Comparison of ENCODE assay signal across 37 mouse cellular contexts in genomic region chrX:56269706-56270105, GRCm38 (mm10). TPM values are rescaled to one million over a fixed set of nuclear protein-coding genes. Genes with fewer than 3 reads are reported as not detected.
DNase-seq lines count a peak whose midpoint lies in the region; ATAC-seq lines count a peak whose summit lies in the region.
"Had no signal": no experiment of that assay in that cellular context is flagged by ENCODE, and none has a peak within 500 bp of the region (broad histone marks: within the 10 kb centered on the region; RNA-seq: fewer than 3 reads in every experiment).

No protein-coding gene starts in this region.

- no peak overlapping the region for H3K4me2 ChIP-seq in midbrain, embryonic 13.5 days (replicated peaks)
- H3K4me2 ChIP-seq: embryonic facial prominence, embryonic 15.5 days; kidney, embryonic 15.5 days; limb, embryonic 12.5 days; liver, embryonic 15.5 days; lung, embryonic 15.5 days; midbrain, embryonic 12.5 days; neural tube, embryonic 13.5 days had no signal

- no peak overlapping the region for H3K27ac ChIP-seq in midbrain, embryonic 13.5 days
- H3K27ac ChIP-seq: embryonic facial prominence, embryonic 10.5 days; embryonic facial prominence, embryonic 15.5 days; hindbrain, embryonic 10.5 days; kidney, embryonic 15.5 days; layer of hippocampus, adult 2 months; limb, embryonic 12.5 days; liver, embryonic 15.5 days; lung, embryonic 15.5 days; midbrain, embryonic 12.5 days; neural tube, embryonic 13.5 days had no signal

- H3K4me3 ChIP-seq in midbrain, embryonic 13.5 days (replicated peaks) = no peak overlapping the region
- H3K4me3 ChIP-seq: embryonic facial prominence, embryonic 10.5 days; embryonic facial prominence, embryonic 15.5 days; hindbrain, embryonic 10.5 days; kidney, embryonic 15.5 days; layer of hippocampus, adult 2 months; limb, embryonic 12.5 days; liver, embryonic 15.5 days; lung, embryonic 15.5 days; megakaryocyte, embryonic 14.5 days; midbrain, embryonic 12.5 days; neural tube, embryonic 13.5 days had no signal

- 95% methylated on average over 2 of the region's 2 CpGs for WGBS in midbrain, embryonic 13.5 days

- no peaks in the 10 kb centered on the region for H3K36me3 ChIP-seq in midbrain, embryonic 13.5 days
- H3K36me3 ChIP-seq: embryonic facial prominence, embryonic 10.5 days; embryonic facial prominence, embryonic 15.5 days; hindbrain, embryonic 10.5 days; kidney, embryonic 15.5 days; limb, embryonic 12.5 days; liver, embryonic 15.5 days; lung, embryonic 15.5 days; midbrain, embryonic 12.5 days; neural tube, embryonic 13.5 days had no signal

- no peak for ATAC-seq in megakaryocyte progenitor cell, adult 5-6 weeks (replicated peaks; ENCODE audit: poor library complexity)
- no peak for ATAC-seq in midbrain, embryonic 13.5 days
- ATAC-seq: forebrain, embryonic 14.5 days; hindbrain, embryonic 16.5 days had no signal

- H3K9ac ChIP-seq in midbrain, embryonic 13.5 days (replicated peaks) = no peak overlapping the region
- H3K9ac ChIP-seq: embryonic facial prominence, embryonic 15.5 days; kidney, embryonic 15.5 days; limb, embryonic 12.5 days; liver, embryonic 15.5 days; lung, embryonic 15.5 days; midbrain, embryonic 12.5 days; neural tube, embryonic 13.5 days had no signal

- peak; percentile 56 for DNase-seq in right cerebral cortex, adult 18-20 months
- no peak for DNase-seq in right cerebral cortex, postnatal 4 days
- DNase-seq in left cerebral cortex, adult 9 months (ENCODE audit: low spot score in 2 of 2) = peak; percentile 23 to 36
- DNase-seq in right cerebral cortex, adult 2 months (ENCODE audit: low spot score in 2 of 2) = peak; percentile 36 to 64
- no peak for DNase-seq in heart, adult 11 months
- DNase-seq in lung, adult 18-20 months = no peak
- DNase-seq: adrenal gland, postnatal 14 days; cerebellum, adult 2 months; cerebellum, postnatal 25 days; heart, postnatal 14 days; kidney, adult 18-20 months; kidney, postnatal 25 days; thymus, postnatal 4 days had no signal

- H3K27me3 ChIP-seq in midbrain, embryonic 13.5 days = no peaks in the 10 kb centered on the region
- H3K27me3 ChIP-seq: embryonic facial prominence, embryonic 15.5 days; kidney, embryonic 15.5 days; limb, embryonic 12.5 days; liver, embryonic 15.5 days; lung, embryonic 15.5 days; megakaryocyte, embryonic 14.5 days; midbrain, embryonic 12.5 days; neural tube, embryonic 13.5 days had no signal

- no peaks in the 10 kb centered on the region for H3K4me1 ChIP-seq in midbrain, embryonic 13.5 days (replicated peaks)
- H3K4me1 ChIP-seq: embryonic facial prominence, embryonic 10.5 days; embryonic facial prominence, embryonic 15.5 days; hindbrain, embryonic 10.5 days; kidney, embryonic 15.5 days; limb, embryonic 12.5 days; liver, embryonic 15.5 days; lung, embryonic 15.5 days; megakaryocyte, embryonic 14.5 days; midbrain, embryonic 12.5 days; neural tube, embryonic 13.5 days had no signal

- no peaks in the 10 kb centered on the region for H3K9me3 ChIP-seq in midbrain, embryonic 13.5 days
- H3K9me3 ChIP-seq: embryonic facial prominence, embryonic 10.5 days; embryonic facial prominence, embryonic 15.5 days; hindbrain, embryonic 10.5 days; kidney, embryonic 15.5 days; limb, embryonic 12.5 days; liver, embryonic 15.5 days; lung, embryonic 15.5 days; megakaryocyte, embryonic 14.5 days; midbrain, embryonic 12.5 days; neural tube, embryonic 13.5 days had no signal

RNA-seq across cellular contexts. Expression of gene Gm773, which starts 57.0 kb away (rescaled TPM):
- not detected in 2 replicates for total RNA-seq in megakaryocyte progenitor cell, adult 5-6 weeks (2015)
- not detected in 2 replicates for total RNA-seq in megakaryocyte progenitor cell, adult 5-6 weeks (2017)
- polyA plus RNA-seq in midbrain, embryonic 13.5 days (2015; fragmentation: Nextera tagmentation; extraction: Ambion mirVana) = not detected in 2 replicates
- total RNA-seq: adrenal gland, postnatal 14 days; gastrocnemius, adult 8-10 months; gastrocnemius, postnatal 4 days; heart, adult 8-10 months; heart, postnatal 14 days; layer of hippocampus, adult 2 months; layer of hippocampus, postnatal 25 days; liver, adult 2 months had no signal
- polyA plus RNA-seq: brain, embryonic 14.5 days; cerebellum, adult 2 months; embryonic facial prominence, embryonic 10.5 days; embryonic facial prominence, embryonic 15.5 days; forebrain, embryonic 14.5 days; heart, embryonic 14.5 days; hindbrain, embryonic 10.5 days; hindbrain, embryonic 16.5 days; intestine, embryonic 14.5 days; kidney, embryonic 15.5 days; limb, embryonic 12.5 days; liver, adult 2 months; liver, embryonic 15.5 days; lung, embryonic 15.5 days; midbrain, embryonic 12.5 days; neural tube, embryonic 13.5 days; thymus, postnatal 0 days had no signal

Comparison
In these comparisons a context has a peak if more than half of its experiments do, and no peak if none do; other contexts are left out.
1. DNase-seq: peak in right cerebral cortex, adult 18-20 months (single experiment), left cerebral cortex, adult 9 months (2 of 2) and right cerebral cortex, adult 2 months (2 of 2); none in right cerebral cortex, postnatal 4 days (single experiment), heart, adult 11 months (single experiment) and lung, adult 18-20 months (0 of 2).